Mouse (Mus musculus): Measurements from ENCODE around the gene Foxb2.

DNA sequence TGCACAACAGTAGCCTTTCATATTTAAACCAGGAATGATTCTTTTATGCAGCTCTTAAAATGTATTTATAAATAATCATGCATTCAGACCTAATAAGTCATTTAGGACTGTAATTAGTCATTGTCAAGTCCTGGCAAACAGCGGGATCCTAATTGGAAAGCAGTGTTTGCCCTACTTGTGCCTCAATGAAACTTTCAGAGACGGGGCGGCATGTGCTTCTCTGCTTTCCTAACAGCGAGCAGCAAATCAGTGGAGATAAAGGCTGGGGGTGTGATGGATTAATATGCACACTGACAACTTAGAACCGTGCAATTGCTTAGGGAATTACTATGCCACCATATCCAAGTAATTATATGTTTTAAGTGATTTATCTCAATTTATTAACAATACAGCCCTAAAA lies 48.4 kb downstream of the Foxb2 start:
- no peak for TF ChIP-seq HCFC1 (IDR thresholded peaks at IDR 0.05; ENCODE audit: low read depth, low read length)
- no peak for TF ChIP-seq POLR2A (IDR thresholded peaks at IDR 0.05; ENCODE audit: low read depth, low read length)
- TF ChIP-seq EP300 (IDR thresholded peaks at IDR 0.05; ENCODE audit: low read length): no peak
- no peak for TF ChIP-seq E2F4 (IDR thresholded peaks at IDR 0.05; ENCODE audit: insufficient replicate concordance, low read depth, low read length)
- no peak for TF ChIP-seq MYC (IDR thresholded peaks at IDR 0.05; ENCODE audit: low read depth, low read length)
- no peak for TF ChIP-seq CTCF (conservative IDR thresholded peaks at IDR 0.05 in 1 of 2, IDR thresholded peaks at IDR 0.05 in 1 of 2; ENCODE audit: low read depth in 2 of 2, low read length in 2 of 2)
- no peak for TF ChIP-seq CHD1 (IDR thresholded peaks at IDR 0.05; ENCODE audit: low read depth, low read length)
- no peak for TF ChIP-seq ZNF384 (IDR thresholded peaks at IDR 0.05; ENCODE audit: low read depth, low read length)
- no peak for TF ChIP-seq CHD2 (IDR thresholded peaks at IDR 0.05; ENCODE audit: low read length)
- TF ChIP-seq RCOR1 (conservative IDR thresholded peaks at IDR 0.05; ENCODE audit: low read depth, low read length): no peak
- no peak for TF ChIP-seq MAZ (IDR thresholded peaks at IDR 0.05; ENCODE audit: low read depth, low read length)
- no peak for TF ChIP-seq ZKSCAN1 (IDR thresholded peaks at IDR 0.05; ENCODE audit: borderline replicate concordance, low read depth, low read length)
- no peak for TF ChIP-seq KAT2A (IDR thresholded peaks at IDR 0.05; ENCODE audit: insufficient replicate concordance, low read length)
- no peak for TF ChIP-seq NRF1 (IDR thresholded peaks at IDR 0.05; ENCODE audit: low read depth, low read length)
